Comparison of ENCODE assay signal across 21 mouse cellular contexts in genomic region chr3:97972200-97972599, GRCm38 (mm10). TPM values are rescaled to one million over a fixed set of nuclear protein-coding genes. Genes with fewer than 3 reads are reported as not detected.
A peak's percentile ranks its signal among the peaks of the same experiment; 100 is the strongest.
DNase-seq lines count a peak whose midpoint lies in the region; ATAC-seq and TF ChIP-seq lines count a peak whose summit lies in the region.
"Had no signal": no experiment of that assay in that cellular context is flagged by ENCODE, and none has a peak within 500 bp of the region (broad histone marks: within the 10 kb centered on the region; RNA-seq: fewer than 3 reads in every experiment).

No protein-coding gene starts in this region.

- whole genome bisulfite sequencing in hindbrain, embryonic 10.5 days: 52% methylated on average over 5 of the region's 5 CpGs
- 62% methylated on average over 5 of the region's 5 CpGs for WGBS in hindbrain, postnatal 0 days
- WGBS in lung, adult 2 months: 40% methylated on average over 5 of the region's 5 CpGs
- 73% methylated on average over 5 of the region's 5 CpGs for WGBS in spleen, adult 2 months
- WGBS in stomach, postnatal 0 days: 48% methylated on average over 5 of the region's 5 CpGs
- WGBS in cerebellum, adult 2 months: 68% methylated on average over 5 of the region's 5 CpGs

- no peak for DNase-seq in hindbrain, embryonic 10.5 days (ENCODE audit: low spot score)
- no peak for DNase-seq in hindbrain, postnatal 0 days (ENCODE audit: low spot score)
- no peak for DNase-seq in lung, adult 2 months
- DNase-seq in lung, postnatal 25 days (ENCODE audit: low spot score): no peak
- no peak for DNase-seq in spleen, adult 2 months (ENCODE audit: low read depth in 1 of 2, low spot score in 2 of 2)
- no peak for DNase-seq in spleen, postnatal 36 days (ENCODE audit: low spot score in 2 of 2)
- no peak for DNase-seq in stomach, postnatal 0 days (ENCODE audit: low spot score)
- DNase-seq in cerebellum, adult 2 months: no peak
- DNase-seq: cerebellum, adult 9-10 months; gastrocnemius, postnatal 10 days; heart, adult 11 months; heart, postnatal 36 days; layer of hippocampus, adult 9-11 months; left cerebral cortex, postnatal 4 days; thymus, adult 2 months had no signal

- no peaks in the 10 kb centered on the region for H3K9me3 ChIP-seq in hindbrain, embryonic 10.5 days
- H3K9me3 ChIP-seq in hindbrain, postnatal 0 days (ENCODE audit: low read length): no peaks in the 10 kb centered on the region
- no peaks in the 10 kb centered on the region for H3K9me3 ChIP-seq in stomach, postnatal 0 days (ENCODE audit: control insufficient read depth, low read length)
- H3K9me3 ChIP-seq: heart, embryonic 13.5 days; hindbrain, embryonic 15.5 days; liver, embryonic 12.5 days; stomach, embryonic 15.5 days had no signal

- H3K4me2 ChIP-seq in hindbrain, postnatal 0 days (ENCODE audit: low read depth, low read length): no peak overlapping the region
- no peak overlapping the region for H3K4me2 ChIP-seq in stomach, postnatal 0 days (replicated peaks; ENCODE audit: low read depth)
- H3K4me2 ChIP-seq: heart, embryonic 13.5 days; hindbrain, embryonic 15.5 days; stomach, embryonic 15.5 days had no signal

- ATAC-seq in hindbrain, postnatal 0 days: no peak
- ATAC-seq in stomach, postnatal 0 days (ENCODE audit: low FRiP score, low TSS enrichment): peak; percentile 13; the same call in 1 of the 2 replicates
- ATAC-seq: intestine, embryonic 16.5 days; liver, embryonic 12.5 days had no signal

- no peak overlapping the region for H3K9ac ChIP-seq in hindbrain, postnatal 0 days (replicated peaks; ENCODE audit: low read length)
- H3K9ac ChIP-seq in stomach, postnatal 0 days (ENCODE audit: low read length): no peak overlapping the region
- H3K9ac ChIP-seq: heart, embryonic 13.5 days; hindbrain, embryonic 15.5 days; liver, embryonic 12.5 days; stomach, embryonic 15.5 days had no signal

- no peak overlapping the region for H3K4me3 ChIP-seq in hindbrain, embryonic 10.5 days
- no peak overlapping the region for H3K4me3 ChIP-seq in hindbrain, postnatal 0 days (ENCODE audit: low read length)
- H3K4me3 ChIP-seq in lung, adult 2 months (replicated peaks; ENCODE audit: extremely low read depth, low read depth, low read length): no peak overlapping the region
- H3K4me3 ChIP-seq in spleen, adult 2 months (ENCODE audit: extremely low read depth, insufficient read depth, insufficient read length): no peak overlapping the region
- no peak overlapping the region for H3K4me3 ChIP-seq in stomach, postnatal 0 days (ENCODE audit: low read depth, low read length)
- no peak overlapping the region for H3K4me3 ChIP-seq in cerebellum, adult 2 months (replicated peaks; ENCODE audit: insufficient read depth, low read depth, low read length)
- H3K4me3 ChIP-seq: heart, embryonic 13.5 days; hindbrain, embryonic 15.5 days; left cerebral cortex, adult 2 months; liver, embryonic 12.5 days; stomach, embryonic 15.5 days had no signal

- peaks cover 28% of the 10 kb centered on the region for H3K4me1 ChIP-seq in hindbrain, embryonic 10.5 days (replicated peaks)
- H3K4me1 ChIP-seq in hindbrain, postnatal 0 days (ENCODE audit: insufficient read depth, low read length): no peaks in the 10 kb centered on the region
- H3K4me1 ChIP-seq in lung, adult 2 months (ENCODE audit: control insufficient read depth, insufficient read depth, low read length): peaks cover 12% of the 10 kb centered on the region
- H3K4me1 ChIP-seq in spleen, adult 2 months (ENCODE audit: control insufficient read depth, insufficient read depth, insufficient read length): peaks cover 18% of the 10 kb centered on the region; the same call in 1 of the 2 replicates
- H3K4me1 ChIP-seq in stomach, postnatal 0 days (replicated peaks; ENCODE audit: control insufficient read depth, insufficient read depth): no peaks in the 10 kb centered on the region; the same call in 1 of the 2 replicates
- H3K4me1 ChIP-seq in cerebellum, adult 2 months (ENCODE audit: control insufficient read depth, insufficient read depth, low read length): no peaks in the 10 kb centered on the region

- H3K27ac ChIP-seq in hindbrain, embryonic 10.5 days: peak overlapping the region; percentile 54; the same call in 1 of the 2 replicates
- H3K27ac ChIP-seq in hindbrain, postnatal 0 days: no peak overlapping the region
- H3K27ac ChIP-seq in spleen, adult 2 months (ENCODE audit: insufficient read depth, low read length): peak overlapping the region; percentile 47
- H3K27ac ChIP-seq in stomach, postnatal 0 days (replicated peaks): no peak overlapping the region
- H3K27ac ChIP-seq in cerebellum, adult 2 months (ENCODE audit: insufficient read depth, low read length): no peak overlapping the region
- H3K27ac ChIP-seq: heart, embryonic 13.5 days; hindbrain, embryonic 15.5 days; left cerebral cortex, adult 2 months; liver, embryonic 12.5 days; stomach, embryonic 15.5 days had no signal

- TF ChIP-seq CTCF in hindbrain, postnatal 0 days (IDR thresholded peaks at IDR 0.05; ENCODE audit: low read depth): no peak
- no peak for TF ChIP-seq CTCF in lung, adult 2 months (IDR thresholded peaks at IDR 0.05; ENCODE audit: insufficient read depth, low read length)
- TF ChIP-seq CTCF in spleen, adult 2 months (IDR thresholded peaks at IDR 0.05; ENCODE audit: extremely low read depth, insufficient read depth, insufficient read length, insufficient replicate concordance): no peak
- TF ChIP-seq CTCF in stomach, postnatal 0 days (IDR thresholded peaks at IDR 0.05; ENCODE audit: low read depth): no peak
- no peak for TF ChIP-seq CTCF in cerebellum, adult 2 months (IDR thresholded peaks at IDR 0.05; ENCODE audit: borderline replicate concordance, insufficient read depth, low read depth, low read length)

- no peaks in the 10 kb centered on the region for H3K36me3 ChIP-seq in hindbrain, embryonic 10.5 days
- no peaks in the 10 kb centered on the region for H3K36me3 ChIP-seq in hindbrain, postnatal 0 days (ENCODE audit: insufficient read depth, low read length)
- no peaks in the 10 kb centered on the region for H3K36me3 ChIP-seq in spleen, adult 2 months (ENCODE audit: control insufficient read depth, insufficient read depth, low read length)
- H3K36me3 ChIP-seq in stomach, postnatal 0 days (ENCODE audit: control insufficient read depth, insufficient read depth, low read length): no peaks in the 10 kb centered on the region
- H3K36me3 ChIP-seq: heart, embryonic 13.5 days; hindbrain, embryonic 15.5 days; liver, embryonic 12.5 days; stomach, embryonic 15.5 days had no signal

- TF ChIP-seq POLR2A in lung, adult 2 months (IDR thresholded peaks at IDR 0.05; ENCODE audit: borderline replicate concordance, extremely low read depth, low read depth, low read length): peak; percentile 28; the same call in 1 of the 2 replicates
- no peak for TF ChIP-seq POLR2A in spleen, adult 2 months (IDR thresholded peaks at IDR 0.05; ENCODE audit: low read depth, low read length)
- TF ChIP-seq POLR2A in cerebellum, adult 2 months (IDR thresholded peaks at IDR 0.05; ENCODE audit: borderline replicate concordance, insufficient read depth, low read length): no peak

- H3K27me3 ChIP-seq in hindbrain, embryonic 10.5 days (ENCODE audit: insufficient read depth, poor library complexity, severe bottlenecking): peaks cover 9% of the 10 kb centered on the region; the same call in 1 of the 2 replicates
- no peaks in the 10 kb centered on the region for H3K27me3 ChIP-seq in hindbrain, postnatal 0 days (ENCODE audit: insufficient read depth, low read length)
- H3K27me3 ChIP-seq in spleen, adult 2 months (ENCODE audit: control insufficient read depth, insufficient read depth, low read length): no peaks in the 10 kb centered on the region
- no peaks in the 10 kb centered on the region for H3K27me3 ChIP-seq in stomach, postnatal 0 days (ENCODE audit: control insufficient read depth, insufficient read depth, low read length)
- H3K27me3 ChIP-seq in cerebellum, adult 2 months (ENCODE audit: control insufficient read depth, insufficient read depth, low read length): no peaks in the 10 kb centered on the region
- H3K27me3 ChIP-seq: hindbrain, embryonic 15.5 days; stomach, embryonic 15.5 days had no signal

- no peak for TF ChIP-seq EP300 in stomach, postnatal 0 days (optimal IDR thresholded peaks at IDR 0.05)

RNA-seq across cellular contexts. Expression of gene Notch2, which starts 41.1 kb away (rescaled TPM):
- 15.6 and 18.0 TPM in 2 replicates for polyA plus RNA-seq in hindbrain, embryonic 10.5 days (2016; fragmentation: Nextera tagmentation; extraction: Ambion mirVana)
- total RNA-seq in hindbrain, postnatal 0 days (2014; rRNA removed): 37.7 and 44.9 TPM in 2 replicates
- 9.5 and 9.9 TPM in 2 replicates for polyA plus RNA-seq in hindbrain, postnatal 0 days (2015; fragmentation: Nextera tagmentation; extraction: Ambion mirVana)
- 43.0 and 48.7 TPM in 2 replicates for polyA plus RNA-seq in lung, adult 2 months (2012; rRNA removed)
- polyA plus RNA-seq in spleen, adult 2 months (2012; rRNA removed): 45.7 and 63.3 TPM in 2 replicates
- 10.6 TPM in 2 replicates for polyA plus RNA-seq in stomach, postnatal 0 days (2015; fragmentation: Nextera tagmentation; extraction: Ambion mirVana)
- 5.1 and 6.0 TPM in 2 replicates for polyA plus RNA-seq in cerebellum, adult 2 months (2012; rRNA removed)

Comparison
In these comparisons a context has a peak if more than half of its experiments do, and no peak if none do; other contexts are left out.
1. H3K27ac ChIP-seq: peak in hindbrain, embryonic 10.5 days (single experiment) and spleen, adult 2 months (single experiment); none in hindbrain, postnatal 0 days (single experiment), stomach, postnatal 0 days (single experiment) and cerebellum, adult 2 months (single experiment).